Mouse (Mus musculus) brain, embryonic 14.5 days (tissue): ENCODE measurements around the gene Mrpl24.

Experiments
- CTCF ChIP-seq: fragments of 200-500 bp; IDR thresholded peaks from 2 replicates; pipeline ENCODE4 v1.5.1; 2012; ENCODE audit warnings: inconsistent platforms, mild to moderate bottlenecking, moderate library complexity, borderline replicate concordance; ENCODE audit not compliant: insufficient read depth, insufficient read length; ENCODE audit errors: extremely low read depth
- POLR2A ChIP-seq: fragments of 200-500 bp; IDR thresholded peaks from 2 replicates; pipeline ENCODE4 v1.6.1; 2012; ENCODE audit warnings: mild to moderate bottlenecking, inconsistent platforms, borderline replicate concordance; ENCODE audit not compliant: poor library complexity, insufficient read depth, insufficient read length, severe bottlenecking; ENCODE audit errors: extremely low read depth

DNA sequence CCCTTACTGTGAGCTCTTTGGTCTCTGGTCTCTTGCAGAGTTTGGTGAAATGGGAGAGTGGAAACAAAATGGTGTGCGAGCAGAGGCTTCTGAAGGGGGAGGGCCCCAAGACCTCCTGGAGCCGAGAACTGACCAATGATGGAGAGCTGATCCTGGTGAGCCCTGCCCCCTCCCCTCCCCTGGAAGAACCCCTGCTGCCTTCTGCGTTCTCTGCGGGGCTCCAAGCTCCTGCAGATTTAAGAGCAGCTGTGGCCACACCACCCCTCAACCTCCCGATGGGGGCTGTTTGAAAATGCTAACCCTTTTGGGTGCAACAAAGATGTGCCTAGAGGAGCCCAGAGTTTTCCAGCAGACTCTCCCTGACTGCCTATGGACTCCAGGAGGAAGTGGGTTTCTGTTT is 33.1 kb downstream of the Mrpl24 start:
- TF ChIP-seq POLR2A (no peak), CTCF (no peak)
